Mouse (Mus musculus) 3134 (cell line): ENCODE measurements around the gene Sik2.

Source experiments
- DNase-seq: peaks from one replicate; pipeline ENCODE4 v3.0.0-alpha.2; 2011; ENCODE audit warnings: low spot score; ENCODE audit not compliant: insufficient read length; ENCODE audit errors: extremely low read depth

The Sik2 gene

DNA sequence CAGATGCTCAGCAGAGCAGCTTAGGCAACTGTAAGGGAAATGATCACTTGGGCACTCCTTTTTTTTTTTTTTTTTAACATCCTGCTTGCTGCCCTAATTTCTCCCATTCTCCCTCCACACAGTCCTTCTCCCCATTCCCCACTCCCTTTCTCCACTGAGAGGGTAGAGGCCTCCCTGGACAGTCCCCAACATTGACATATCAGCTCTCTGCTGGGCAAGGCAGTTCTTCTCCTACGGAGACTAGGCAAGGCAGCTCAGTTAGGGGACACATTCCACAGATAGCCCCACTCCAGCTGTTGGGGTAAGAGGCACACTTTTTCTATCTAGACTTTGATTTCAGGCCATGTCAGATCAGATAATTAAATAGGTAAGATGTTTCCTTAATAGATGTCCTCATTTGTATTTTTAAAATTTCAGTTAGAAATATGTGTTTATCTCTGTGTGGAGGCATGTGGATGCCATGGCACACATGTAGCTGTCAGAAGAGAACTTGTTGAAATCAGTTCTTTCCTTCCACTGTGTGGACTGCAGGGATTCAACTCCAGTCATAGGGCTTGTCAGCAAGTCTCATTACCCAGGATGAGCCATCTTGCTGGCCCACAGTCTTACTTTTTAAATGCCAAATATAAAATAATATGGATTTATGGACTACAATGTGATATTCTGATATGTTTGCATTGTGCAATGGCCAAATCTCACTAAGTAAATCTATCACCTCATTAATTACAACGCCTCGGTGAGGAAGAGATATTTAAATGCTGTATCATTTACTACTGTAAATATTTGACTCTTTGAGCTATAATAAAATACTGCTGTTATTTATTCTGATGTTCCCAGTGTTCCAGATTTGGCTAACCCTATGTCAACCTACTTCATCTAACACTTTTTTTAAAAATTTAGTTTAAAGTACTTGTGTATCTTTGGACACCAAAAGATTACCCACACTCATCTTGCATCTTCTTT is 87.7 kb downstream of the Sik2 start:
- DNase-seq: no peak

DNA sequence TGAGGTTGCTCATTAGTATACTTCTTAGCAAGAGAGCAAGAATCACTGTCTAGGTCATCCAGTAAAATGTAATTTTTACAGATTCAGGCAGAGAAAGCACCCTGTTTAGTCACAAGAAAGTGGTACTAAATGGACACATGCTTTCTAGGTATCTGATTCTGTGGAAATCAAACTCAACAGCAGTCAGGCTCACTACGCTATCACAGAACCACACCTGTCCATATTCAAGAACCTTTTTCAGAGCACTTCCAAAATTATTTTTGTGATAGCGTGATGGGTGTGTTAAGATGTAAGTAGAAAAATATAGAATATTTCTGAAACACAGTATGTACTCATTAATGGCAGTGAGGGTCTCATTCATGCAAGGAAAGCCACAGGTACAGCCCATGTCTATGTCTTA is 89.3 kb downstream of the Sik2 start:
- no peak for DNase-seq

DNA sequence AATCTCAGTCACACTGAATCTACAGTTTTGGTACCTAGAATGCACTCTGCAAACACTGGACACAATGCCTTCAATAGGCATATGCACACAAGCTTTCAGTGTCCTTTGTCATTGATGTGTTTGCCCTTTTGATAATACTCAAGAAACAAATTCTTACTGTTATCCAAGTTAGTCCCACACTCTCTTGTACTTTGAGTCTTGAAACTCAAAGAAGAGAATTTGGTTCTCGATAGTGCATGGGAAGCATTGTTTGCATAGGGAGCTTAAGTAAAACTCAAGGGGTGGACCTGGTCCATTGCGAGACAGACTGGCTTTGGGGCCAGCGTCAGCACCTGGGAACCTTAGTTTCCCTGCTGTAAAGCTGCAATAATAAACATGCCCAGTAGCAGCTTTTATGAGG is 90.7 kb downstream of the Sik2 start:
- DNase-seq: no peak

DNA sequence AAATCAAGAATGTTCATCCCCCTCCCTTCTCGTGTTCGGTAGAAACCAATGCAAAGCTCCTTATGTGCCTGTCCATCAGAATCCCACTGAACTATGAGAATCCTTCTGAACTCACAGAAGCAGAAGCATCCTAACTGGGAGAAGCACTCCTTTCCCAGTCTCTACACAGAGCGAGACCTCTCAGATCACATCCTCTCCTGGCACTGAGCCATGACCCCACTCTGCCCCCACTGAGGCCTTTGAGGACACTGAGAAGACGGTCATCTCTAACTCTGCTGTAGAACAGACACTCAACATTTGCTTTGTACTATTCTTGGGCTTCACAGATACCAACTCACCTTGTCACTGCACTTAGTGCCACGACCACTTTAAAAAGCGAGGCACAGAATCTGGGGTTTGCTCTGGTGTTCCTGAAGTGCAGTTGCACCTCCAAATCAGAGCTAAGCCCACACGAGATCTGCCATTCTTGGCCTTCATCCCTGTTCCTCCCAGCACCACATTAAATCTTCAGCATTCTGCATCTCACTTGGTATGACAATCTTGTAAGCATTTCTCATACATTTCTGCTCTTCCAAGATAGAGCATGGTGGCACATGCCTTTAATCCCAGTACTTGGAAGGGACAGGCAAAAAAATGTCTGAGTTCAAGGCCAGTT is 96.9 kb downstream of the Sik2 start:
- no peak for DNase-seq

- no peak for DNase-seq
Measured at GRCm38 (mm10) chr9:50905321-50905720, 103.6 kb downstream of the Sik2 start.

GRCm38 (mm10) chr9:50904196-50904847 is 104.6 kb downstream of the Sik2 start:
- DNase-seq: no peak

GRCm38 (mm10) chr9:50900026-50900920 is 108.6 kb downstream of the Sik2 start:
- DNase-seq: peak; percentile 68

DNA sequence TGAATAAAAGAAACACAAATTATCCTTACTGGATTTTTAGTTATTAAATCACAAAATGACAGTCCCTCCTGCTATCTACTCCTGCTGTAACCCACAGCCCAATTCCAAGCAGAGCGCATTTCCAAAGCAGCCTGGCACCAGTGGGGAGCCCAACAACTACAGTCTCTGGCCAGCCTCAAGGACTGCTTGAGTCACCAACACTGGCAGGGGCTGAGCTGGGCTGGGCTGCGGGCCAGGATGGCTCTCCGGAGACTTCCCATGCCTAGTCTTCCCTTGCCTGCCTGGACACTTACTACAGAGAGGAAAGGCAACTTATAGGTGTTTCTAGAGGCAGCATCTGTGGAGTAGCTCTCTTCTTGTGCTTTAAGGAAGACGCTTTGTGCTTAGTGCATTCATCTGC is 115.2 kb downstream of the Sik2 start:
- DNase-seq: peak; percentile 80

GRCm38 (mm10) chr9:50890494-50891090 is 118.3 kb downstream of the Sik2 start:
- DNase-seq: no peak

- DNase-seq: no peak
Measured at GRCm38 (mm10) chr9:50889964-50890363, 118.9 kb downstream of the Sik2 start.

GRCm38 (mm10) chr9:50889211-50889610 is 119.7 kb downstream of the Sik2 start:
- no peak for DNase-seq

DNA sequence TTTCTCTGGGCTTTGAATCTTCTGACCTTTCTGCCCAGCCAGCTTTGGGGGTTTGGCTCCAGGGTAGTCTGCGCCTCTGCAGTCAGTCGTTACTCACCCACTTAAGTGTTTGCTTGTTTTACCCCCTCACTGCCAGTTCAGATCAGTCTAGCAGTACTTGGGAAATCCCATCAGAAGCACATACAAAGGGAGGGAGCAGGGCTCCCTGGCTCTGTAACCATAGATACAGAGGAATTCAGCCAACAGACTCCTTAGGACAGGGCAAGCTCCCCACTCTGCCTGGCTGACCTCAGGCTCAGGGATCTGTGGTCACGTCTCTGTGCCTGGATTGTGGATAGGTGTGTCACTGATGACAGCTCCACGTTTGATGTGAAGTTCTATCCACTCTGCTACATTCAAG is 121.5 kb downstream of the Sik2 start:
- DNase-seq: peak; percentile 77

DNA sequence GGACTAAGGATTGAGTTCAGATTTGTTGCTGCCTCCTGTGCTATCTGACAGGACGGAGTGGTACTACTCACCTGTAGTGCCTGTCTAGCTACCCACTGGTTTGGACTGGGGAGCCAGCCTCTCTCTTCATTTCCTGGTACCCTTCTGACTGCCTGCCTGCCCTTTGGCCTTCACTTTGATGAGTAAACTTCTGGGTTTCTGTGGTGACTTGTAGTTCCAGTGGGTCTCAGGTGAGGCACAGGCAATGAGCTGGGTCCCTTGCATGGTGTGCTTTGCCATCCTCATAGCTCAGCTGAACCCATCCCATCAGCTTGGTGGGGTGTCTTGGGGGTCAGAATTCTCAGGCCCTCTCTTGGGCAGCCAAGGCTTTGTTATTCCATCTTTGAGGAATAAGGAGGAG is 122.0 kb downstream of the Sik2 start:
- no peak for DNase-seq

- no peak for DNase-seq
Measured at GRCm38 (mm10) chr9:50885600-50885987, 123.3 kb downstream of the Sik2 start.

GRCm38 (mm10) chr9:50884741-50885599 is 123.9 kb downstream of the Sik2 start:
- peak; percentile 66 for DNase-seq

DNA sequence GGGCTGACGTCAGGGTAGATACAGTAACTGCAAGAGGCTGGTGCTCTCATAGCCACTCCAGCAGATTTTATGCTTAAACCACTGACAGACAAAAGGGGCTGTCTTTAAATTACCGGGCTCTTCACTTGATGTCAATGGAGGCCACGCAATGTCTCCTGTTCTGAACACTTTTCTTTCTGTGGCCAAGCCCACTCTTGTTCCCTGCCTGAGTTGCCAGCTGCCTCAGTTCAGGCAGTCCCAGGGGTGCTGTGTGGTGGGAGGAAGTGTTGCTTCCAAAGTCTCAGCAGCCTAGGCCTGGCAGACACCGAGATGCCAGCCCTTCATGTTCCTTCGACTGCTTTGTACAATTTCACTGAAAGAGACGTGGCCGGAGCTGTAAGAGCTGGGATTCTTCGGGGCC is 124.8 kb downstream of the Sik2 start:
- no peak for DNase-seq

DNA sequence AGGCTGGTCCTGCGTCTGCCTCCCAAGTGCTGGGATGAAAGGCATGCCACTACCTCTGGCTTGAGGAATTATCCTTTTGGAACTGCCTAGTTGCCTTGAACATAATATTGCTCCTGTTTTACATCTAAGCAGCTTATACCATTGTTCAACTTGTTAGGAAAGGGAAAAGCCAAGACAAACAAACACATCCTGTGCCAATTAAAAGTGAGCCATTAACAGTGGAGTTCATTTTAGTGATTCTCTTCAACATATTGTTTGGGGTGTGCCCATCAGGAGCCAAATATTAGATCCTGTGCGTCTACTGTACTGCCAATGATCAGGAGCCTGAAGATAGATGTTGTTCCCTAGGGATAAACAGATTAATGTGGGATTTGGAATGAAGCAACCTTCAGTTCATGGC is 126.7 kb downstream of the Sik2 start:
- no peak for DNase-seq

DNA sequence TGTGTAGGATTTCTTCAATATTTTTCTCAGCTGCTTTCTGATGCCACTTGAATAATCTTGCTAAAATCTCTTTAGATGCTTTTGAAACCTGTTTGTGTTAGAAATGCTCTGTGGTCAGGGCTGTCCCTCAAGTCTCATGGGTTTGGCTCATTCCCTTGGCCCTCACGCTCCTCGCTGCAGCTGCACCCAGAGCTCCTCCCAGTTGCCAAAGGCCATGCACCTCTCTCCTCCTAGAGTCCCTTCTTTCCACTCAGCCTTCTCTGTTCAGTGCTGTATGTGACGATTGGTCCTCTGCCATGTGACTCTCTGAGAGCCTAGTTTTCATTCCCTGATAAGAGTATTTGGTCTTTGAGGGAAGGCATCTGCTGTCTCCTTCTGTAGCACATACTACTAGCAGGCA is 131.4 kb downstream of the Sik2 start:
- no peak for DNase-seq

- DNase-seq: no peak
Measured at GRCm38 (mm10) chr9:50876287-50876686, 132.6 kb downstream of the Sik2 start.
